Mouse (Mus musculus): ENCODE results near the gene Mpc1. TPM values are rescaled to one million over a fixed set of nuclear protein-coding genes. Genes with fewer than 3 reads are reported as not detected.

Gene Mpc1
- polyA plus RNA-seq, 1 experiment: 417 TPM

GRCm38 (mm10) chr17:8277266-8277665 is 5.4 kb upstream of the Mpc1 start:
- DNase-seq (ENCODE audit: extremely low spot score in 1 of 2, low spot score in 1 of 2): no peak

GRCm38 (mm10) chr17:8278356-8278755 is 4.3 kb upstream of the Mpc1 start:
- DNase-seq (ENCODE audit: extremely low spot score in 1 of 2, low spot score in 1 of 2): no peak

GRCm38 (mm10) chr17:8283526-8284253 is 986 bp downstream of the Mpc1 start:
- DNase-seq (ENCODE audit: extremely low spot score in 1 of 2, low spot score in 1 of 2): peak; percentile 91 to 95

- peak in 1 of 2 experiments; percentile 30 for DNase-seq (ENCODE audit: extremely low spot score in 1 of 2, low spot score in 1 of 2)
These were observed 1.6 kb downstream of the Mpc1 start for GRCm38 (mm10) chr17:8284254-8284661.

GRCm38 (mm10) chr17:8285056-8285455 is 2.4 kb downstream of the Mpc1 start:
- no peak for DNase-seq (ENCODE audit: extremely low spot score in 1 of 2, low spot score in 1 of 2)

- DNase-seq (ENCODE audit: extremely low spot score in 1 of 2, low spot score in 1 of 2): no peak
These were observed 4.3 kb downstream of the Mpc1 start for GRCm38 (mm10) chr17:8286987-8287386.

GRCm38 (mm10) chr17:8289993-8290679 is 7.4 kb downstream of the Mpc1 start:
- no peak for DNase-seq (ENCODE audit: extremely low spot score in 1 of 2, low spot score in 1 of 2)

- DNase-seq (ENCODE audit: extremely low spot score in 1 of 2, low spot score in 1 of 2): no peak
These were observed 8.0 kb downstream of the Mpc1 start for GRCm38 (mm10) chr17:8290736-8291135.

- no peak for DNase-seq (ENCODE audit: extremely low spot score in 1 of 2, low spot score in 1 of 2)
These were observed 13.1 kb downstream of the Mpc1 start for GRCm38 (mm10) chr17:8295825-8296224.

- no peak for DNase-seq (ENCODE audit: extremely low spot score in 1 of 2, low spot score in 1 of 2)
These were observed 13.7 kb downstream of the Mpc1 start for GRCm38 (mm10) chr17:8296313-8296844.

GRCm38 (mm10) chr17:8297746-8298145 is 15.0 kb downstream of the Mpc1 start:
- DNase-seq (ENCODE audit: extremely low spot score in 1 of 2, low spot score in 1 of 2): no peak

- no peak for DNase-seq (ENCODE audit: extremely low spot score in 1 of 2, low spot score in 1 of 2)
These were observed 15.6 kb downstream of the Mpc1 start for GRCm38 (mm10) chr17:8298281-8298680.

GRCm38 (mm10) chr17:8299524-8299923 is 16.8 kb downstream of the Mpc1 start:
- no peak for DNase-seq (ENCODE audit: extremely low spot score in 1 of 2, low spot score in 1 of 2)

- no peak for DNase-seq (ENCODE audit: extremely low spot score in 1 of 2, low spot score in 1 of 2)
These were observed 18.8 kb downstream of the Mpc1 start for GRCm38 (mm10) chr17:8301515-8301914.

- DNase-seq (ENCODE audit: extremely low spot score in 1 of 2, low spot score in 1 of 2): no peak
These were observed 20.2 kb downstream of the Mpc1 start for GRCm38 (mm10) chr17:8302772-8303438.

GRCm38 (mm10) chr17:8303671-8304070 is 21.0 kb downstream of the Mpc1 start:
- DNase-seq (ENCODE audit: extremely low spot score in 1 of 2, low spot score in 1 of 2): no peak

GRCm38 (mm10) chr17:8305801-8306200 is 23.1 kb downstream of the Mpc1 start:
- DNase-seq (ENCODE audit: extremely low spot score in 1 of 2, low spot score in 1 of 2): peak in 1 of 2 experiments; percentile 20

- DNase-seq (ENCODE audit: extremely low spot score in 1 of 2, low spot score in 1 of 2): peak; percentile 95 to 99
These were observed 28.3 kb downstream of the Mpc1 start, which contains the start of gene Sft2d1 for GRCm38 (mm10) chr17:8310838-8311614. Sft2d1 (plus strand) TSS chr17:8311102.

- no peak for DNase-seq (ENCODE audit: extremely low spot score in 1 of 2, low spot score in 1 of 2)
These were observed 29.0 kb downstream of the Mpc1 start for GRCm38 (mm10) chr17:8311751-8312150.

GRCm38 (mm10) chr17:8313976-8314375 is 31.3 kb downstream of the Mpc1 start:
- DNase-seq (ENCODE audit: extremely low spot score in 1 of 2, low spot score in 1 of 2): no peak

Data from frontal cortex, adult 2 months (tissue).